Mouse (Mus musculus) thymus, adult 2 months (tissue): Measurements from ENCODE around the gene Nt5dc3. TPM values are rescaled to one million over a fixed set of nuclear protein-coding genes. Genes with fewer than 3 reads are reported as not detected.

ENCODE experiments used
- DNase-seq: peaks from one replicate; pipeline ENCODE4 v3.0.0; 2021
- H3K27ac ChIP-seq: fragments of 200-500 bp; 2 replicates; pipeline ENCODE4 v1.5.1; 2012; ENCODE audit warnings: low read length, control low read depth; ENCODE audit not compliant: control insufficient read depth, insufficient read depth
- H3K27me3 ChIP-seq: fragments of 200-500 bp; 2 replicates; pipeline ENCODE4 v1.6.1; 2012; ENCODE audit warnings: mild to moderate bottlenecking, low read length, moderate library complexity, mixed read lengths; ENCODE audit not compliant: control insufficient read depth, insufficient read depth
- H3K36me3 ChIP-seq: fragments of 200-500 bp; 2 replicates; pipeline ENCODE4 v1.6.1; 2012; ENCODE audit warnings: mild to moderate bottlenecking, low read length, moderate library complexity; ENCODE audit not compliant: control insufficient read depth, insufficient read depth
- H3K4me1 ChIP-seq: fragments of 200-500 bp; replicated peaks from 2 replicates; pipeline ENCODE4 v1.6.1; 2012; ENCODE audit warnings: low read length; ENCODE audit not compliant: control insufficient read depth, insufficient read depth
- H3K4me3 ChIP-seq: fragments of 200-500 bp; 2 replicates; pipeline ENCODE4 v1.5.1; 2012; ENCODE audit warnings: mild to moderate bottlenecking, low read length, control low read depth, moderate library complexity; ENCODE audit not compliant: control insufficient read depth, insufficient read depth
- CTCF ChIP-seq: fragments of 200-500 bp; IDR thresholded peaks from 2 replicates; pipeline ENCODE4 v1.5.1; 2012; ENCODE audit warnings: mild to moderate bottlenecking, control low read depth, low read length, moderate library complexity, borderline replicate concordance; ENCODE audit not compliant: control insufficient read depth, poor library complexity, insufficient read depth; ENCODE audit errors: extremely low read depth
- POLR2A ChIP-seq: fragments of 200-500 bp; IDR thresholded peaks from 2 replicates; pipeline ENCODE4 v1.6.1; 2012; ENCODE audit warnings: mild to moderate bottlenecking, low read length, control low read depth, moderate library complexity; ENCODE audit not compliant: control insufficient read depth, poor library complexity, insufficient read depth; ENCODE audit errors: extremely low read depth
- WGBS: fragments of 180-500 bp; shearing (Covaris S2); methylation state at CpG from one replicate; pipeline ENCODE4 v1.1.7; 2018; 5-methylcytosine and 5-hydroxymethylcytosine counted together
- polyA plus RNA-seq: library from polyadenylated mRNA; depleted of rRNA; stranded (reverse); fragments of >200 nt; gene quantifications from 2 replicates; pipeline ENCODE4 v1.2.3, GENCODE M21; 2012

Gene Nt5dc3
- polyA plus RNA-seq, 1 experiment = 7.5 TPM

- TF ChIP-seq CTCF (no peak), POLR2A (no peak)
- Histone ChIP-seq H3K27ac (no peak overlapping the region), H3K27me3 (no peaks in the 10 kb centered on the region), H3K36me3 (no peaks in the 10 kb centered on the region), H3K4me3 (no peak overlapping the region), H3K4me1 (no peaks in the 10 kb centered on the region)
- no peak for DNase-seq
- 97% methylated on average over 4 of the region's 4 CpGs for WGBS
These were observed 13.3 kb upstream of the Nt5dc3 start for GRCm38 (mm10) chr10:86765344-86765966.

- no peaks in the 10 kb centered on the region for H3K27me3 ChIP-seq
- no peak for TF ChIP-seq POLR2A
- no peak for TF ChIP-seq CTCF
- no peak overlapping the region for H3K4me3 ChIP-seq
- 88% methylated on average over 5 of the region's 5 CpGs for WGBS
- no peak for DNase-seq
- H3K4me1 ChIP-seq = no peaks in the 10 kb centered on the region
- no peak overlapping the region for H3K27ac ChIP-seq
- no peaks in the 10 kb centered on the region for H3K36me3 ChIP-seq
These were observed 9.6 kb upstream of the Nt5dc3 start for GRCm38 (mm10) chr10:86769216-86769615.

GRCm38 (mm10) chr10:86769797-86770196 is 9.0 kb upstream of the Nt5dc3 start:
- H3K36me3 ChIP-seq = no peaks in the 10 kb centered on the region
- H3K4me3 ChIP-seq = no peak overlapping the region
- no peaks in the 10 kb centered on the region for H3K27me3 ChIP-seq
- TF ChIP-seq POLR2A (no peak), CTCF (no peak)
- no peak overlapping the region for H3K27ac ChIP-seq
- 95% methylated on average over 4 of the region's 4 CpGs for WGBS
- H3K4me1 ChIP-seq = no peaks in the 10 kb centered on the region
- DNase-seq = no peak

GRCm38 (mm10) chr10:86771701-86772100 is 7.1 kb upstream of the Nt5dc3 start:
- Histone ChIP-seq H3K27ac (no peak overlapping the region), H3K4me3 (no peak overlapping the region), H3K36me3 (no peaks in the 10 kb centered on the region), H3K27me3 (no peaks in the 10 kb centered on the region), H3K4me1 (no peaks in the 10 kb centered on the region)
- WGBS = 87% methylated on average over 5 of the region's 5 CpGs
- DNase-seq = no peak
- no peak for TF ChIP-seq POLR2A
- no peak for TF ChIP-seq CTCF

- H3K4me1 ChIP-seq = no peaks in the 10 kb centered on the region
- no peak for DNase-seq
- no peaks in the 10 kb centered on the region for H3K27me3 ChIP-seq
- TF ChIP-seq POLR2A (no peak), CTCF (no peak)
- no peak overlapping the region for H3K4me3 ChIP-seq
- WGBS = 38% methylated on average over 6 of the region's 6 CpGs
- H3K36me3 ChIP-seq = no peaks in the 10 kb centered on the region
- H3K27ac ChIP-seq = no peak overlapping the region
These were observed 6.6 kb upstream of the Nt5dc3 start for GRCm38 (mm10) chr10:86772231-86772631.

- 61% methylated on average over 4 of the region's 4 CpGs for WGBS
- no peak overlapping the region for H3K27ac ChIP-seq
- TF ChIP-seq POLR2A = no peak
- TF ChIP-seq CTCF = no peak
- DNase-seq = no peak
- H3K36me3 ChIP-seq = no peaks in the 10 kb centered on the region
- H3K27me3 ChIP-seq = no peaks in the 10 kb centered on the region
- no peak overlapping the region for H3K4me3 ChIP-seq
- H3K4me1 ChIP-seq = peaks cover 5% of the 10 kb centered on the region; the same call in 1 of the 2 replicates
These were observed 5.4 kb upstream of the Nt5dc3 start for GRCm38 (mm10) chr10:86773360-86773759.

GRCm38 (mm10) chr10:86776281-86776680 is 2.5 kb upstream of the Nt5dc3 start:
- Histone ChIP-seq H3K4me1 (peaks cover 13% of the 10 kb centered on the region), H3K27ac (no peak overlapping the region), H3K4me3 (no peak overlapping the region), H3K36me3 (no peaks in the 10 kb centered on the region), H3K27me3 (no peaks in the 10 kb centered on the region)
- WGBS = 93% methylated on average over 9 of the region's 9 CpGs
- no peak for TF ChIP-seq CTCF
- TF ChIP-seq POLR2A = no peak
- DNase-seq = no peak
